ENCODE assay signal across 13 mouse cellular contexts in the genomic region with DNA sequence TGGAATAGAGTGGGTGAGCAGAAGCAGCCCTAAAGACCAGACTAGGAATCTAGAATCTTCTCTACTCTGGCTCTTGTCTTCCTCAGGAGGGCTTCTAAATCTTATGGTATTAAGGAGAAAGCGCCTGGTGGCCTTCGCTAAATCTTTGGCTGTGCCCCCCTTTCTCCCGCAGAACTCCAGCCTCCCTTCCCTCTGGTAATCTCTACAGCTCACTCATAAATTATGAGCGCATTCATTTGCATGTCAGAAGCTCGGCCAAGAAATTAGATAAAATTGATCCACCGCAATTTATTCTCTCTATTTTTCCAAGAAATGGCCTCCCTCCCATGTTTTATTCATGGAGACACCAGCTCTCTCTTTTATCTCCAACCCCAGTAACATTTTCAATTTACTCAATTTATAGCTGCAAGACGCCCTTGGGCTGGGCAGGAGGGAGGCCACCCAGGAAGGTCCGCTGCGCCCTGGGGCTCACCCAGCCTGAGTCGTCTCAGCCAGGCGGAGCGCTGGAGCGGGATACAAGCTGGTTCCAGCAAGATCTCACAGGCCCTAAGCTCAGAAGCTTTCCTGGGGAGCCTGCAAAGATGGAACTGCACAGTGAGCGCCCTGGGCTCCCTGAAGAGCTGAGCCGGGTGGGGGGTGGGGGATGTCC. TPM values are rescaled to one million over a fixed set of nuclear protein-coding genes. Genes with fewer than 3 reads are reported as not detected.
DNase-seq lines count a peak whose midpoint lies in the region; ATAC-seq and TF ChIP-seq lines count a peak whose summit lies in the region.
"Had no signal": no experiment of that assay in that cellular context is flagged by ENCODE, and none has a peak within 500 bp of the region (broad histone marks: within the 10 kb centered on the region; RNA-seq: fewer than 3 reads in every experiment).

No protein-coding gene starts in this region.

- no peaks in the 10 kb centered on the region for H3K27me3 ChIP-seq in kidney, adult 2 months (replicated peaks; ENCODE audit: control insufficient read depth, insufficient read depth, low read length)
- no peaks in the 10 kb centered on the region for H3K27me3 ChIP-seq in forebrain, embryonic 16.5 days (replicated peaks; ENCODE audit: control insufficient read depth, insufficient read depth, low read length)
- no peaks in the 10 kb centered on the region for H3K27me3 ChIP-seq in midbrain, embryonic 15.5 days (replicated peaks)

- H3K36me3 ChIP-seq in kidney, adult 2 months (ENCODE audit: control insufficient read depth, insufficient read depth, low read length), result no peaks in the 10 kb centered on the region
- H3K36me3 ChIP-seq in forebrain, embryonic 16.5 days (ENCODE audit: control insufficient read depth, insufficient read depth), result no peaks in the 10 kb centered on the region
- H3K36me3 ChIP-seq in midbrain, embryonic 15.5 days (replicated peaks), result no peaks in the 10 kb centered on the region
- H3K36me3 ChIP-seq: embryonic facial prominence, embryonic 15.5 days had no signal

- ATAC-seq in forebrain, embryonic 16.5 days, result peak; percentile 71
- peak; percentile 89 for ATAC-seq in midbrain, embryonic 15.5 days (replicated peaks)
- ATAC-seq: CD4-positive, CD25-positive, alpha-beta regulatory T cell, adult 4 months had no signal

- peak; percentile 62 for DNase-seq in kidney, postnatal 10 days
- DNase-seq in kidney, adult 2 months, result no peak
- DNase-seq in ZHBTc4 (ENCODE audit: low read depth, low spot score), result peak; percentile 61
- no peak for DNase-seq in frontal cortex, postnatal 14 days (ENCODE audit: low spot score in 2 of 2)
- DNase-seq in heart, adult 8-10 months (ENCODE audit: low spot score), result no peak
- no peak for DNase-seq in layer of hippocampus, postnatal 14 days (ENCODE audit: low spot score in 2 of 2)
- DNase-seq: cerebellum, adult 2 months; lung, adult 18-20 months had no signal

- H3K4me3 ChIP-seq in kidney, adult 2 months (ENCODE audit: insufficient read depth, low read depth, low read length), result no peak overlapping the region
- H3K4me3 ChIP-seq in forebrain, embryonic 16.5 days (replicated peaks; ENCODE audit: low read length), result no peak overlapping the region
- no peak overlapping the region for H3K4me3 ChIP-seq in midbrain, embryonic 15.5 days
- H3K4me3 ChIP-seq: embryonic facial prominence, embryonic 15.5 days had no signal

- H3K4me1 ChIP-seq in kidney, adult 2 months (ENCODE audit: control insufficient read depth, insufficient read depth, low read length), result peaks cover 3% of the 10 kb centered on the region; the same call in 1 of the 2 replicates
- H3K4me1 ChIP-seq in forebrain, embryonic 16.5 days (replicated peaks; ENCODE audit: control insufficient read depth, insufficient read depth, low read length), result peaks cover 7% of the 10 kb centered on the region; the same call in 1 of the 2 replicates
- H3K4me1 ChIP-seq in midbrain, embryonic 15.5 days, result peaks cover 12% of the 10 kb centered on the region

- 49% methylated on average over 15 of the region's 15 CpGs for WGBS in kidney, adult 2 months
- 36% methylated on average over 15 of the region's 15 CpGs for WGBS in forebrain, embryonic 16.5 days
- 33% methylated on average over 15 of the region's 15 CpGs for WGBS in midbrain, embryonic 15.5 days

- no peak overlapping the region for H3K4me2 ChIP-seq in forebrain, embryonic 16.5 days (ENCODE audit: low read length)
- no peak overlapping the region for H3K4me2 ChIP-seq in midbrain, embryonic 15.5 days
- H3K4me2 ChIP-seq: embryonic facial prominence, embryonic 15.5 days had no signal

- no peak overlapping the region for H3K27ac ChIP-seq in kidney, adult 2 months (ENCODE audit: insufficient read depth, low read depth, low read length)
- no peak overlapping the region for H3K27ac ChIP-seq in forebrain, embryonic 16.5 days (ENCODE audit: low read length)
- peak overlapping the region; percentile 61 for H3K27ac ChIP-seq in midbrain, embryonic 15.5 days
- H3K27ac ChIP-seq: embryonic facial prominence, embryonic 15.5 days had no signal

- no peak for TF ChIP-seq CTCF in kidney, adult 2 months (conservative IDR thresholded peaks at IDR 0.05; ENCODE audit: insufficient read depth, insufficient read length, low read depth, low read length)

- H3K9ac ChIP-seq in forebrain, embryonic 16.5 days (replicated peaks; ENCODE audit: low read depth, low read length), result no peak overlapping the region
- no peak overlapping the region for H3K9ac ChIP-seq in midbrain, embryonic 15.5 days
- H3K9ac ChIP-seq: embryonic facial prominence, embryonic 15.5 days had no signal

- no peaks in the 10 kb centered on the region for H3K9me3 ChIP-seq in forebrain, embryonic 16.5 days (ENCODE audit: control insufficient read depth, low read length)
- H3K9me3 ChIP-seq in midbrain, embryonic 15.5 days, result no peaks in the 10 kb centered on the region
- H3K9me3 ChIP-seq: embryonic facial prominence, embryonic 15.5 days had no signal

- no peak for TF ChIP-seq POLR2A in kidney, adult 2 months (IDR thresholded peaks at IDR 0.05; ENCODE audit: low read depth, low read length)

RNA-seq across cellular contexts. Expression of a gene that starts 52.9 kb away (rescaled TPM):
- polyA plus RNA-seq in kidney, adult 2 months (2012; rRNA removed), result 4.1 and 5.6 TPM in 2 replicates
- 13.3 and 20.6 TPM in 2 replicates for polyA plus RNA-seq in forebrain, embryonic 16.5 days (2015; fragmentation: Nextera tagmentation; extraction: Ambion mirVana)
- polyA plus RNA-seq in midbrain, embryonic 15.5 days (2015; fragmentation: Nextera tagmentation; extraction: Ambion mirVana), result 35.1 and 35.7 TPM in 2 replicates
- 1 to 10 TPM; 3.2 to 5.2 (median 3.6) TPM for total RNA-seq in heart, adult 8-10 months (2022)
- 10 to 100 TPM; 29.9 to 32.3 TPM for total RNA-seq in layer of hippocampus, postnatal 14 days (2021)
- total RNA-seq: neutrophil, adult 5-6 weeks had no signal
- polyA plus RNA-seq: CD4-positive, CD25-positive, alpha-beta regulatory T cell, adult 4 months had no signal

Comparison
In these comparisons a context has a peak if more than half of its experiments do, and no peak if none do; other contexts are left out.
1. DNase-seq: peak in kidney, postnatal 10 days (single experiment) and ZHBTc4 (single experiment); none in kidney, adult 2 months (single experiment), frontal cortex, postnatal 14 days (0 of 2), heart, adult 8-10 months (single experiment) and layer of hippocampus, postnatal 14 days (0 of 2).